Mouse (Mus musculus): ENCODE results near the gene Tbc1d15.

The Tbc1d15 gene

GRCm38 (mm10) chr10:115236733-115237132, 14.5 kb downstream of the Tbc1d15 start:
- Histone ChIP-seq H3K4me3 (replicated peaks; ENCODE audit: low read length) (no peak overlapping the region), H3K9me3 (ENCODE audit: low read length) (no peaks in the 10 kb centered on the region), H3K36me3 (ENCODE audit: insufficient read depth, low read length) (peaks cover 85% of the 10 kb centered on the region), H3K4me1 (replicated peaks; ENCODE audit: low read depth, low read length) (peaks cover 32% of the 10 kb centered on the region), H3K27me3 (ENCODE audit: insufficient read depth, low read length) (no peaks in the 10 kb centered on the region)
- no peak for TF ChIP-seq POU5F1 (IDR thresholded peaks at IDR 0.05; ENCODE audit: borderline replicate concordance, low read length)
- TF ChIP-seq CTCF (conservative IDR thresholded peaks at IDR 0.05; ENCODE audit: low read length): no peak
- no peak for TF ChIP-seq NANOG (IDR thresholded peaks at IDR 0.05; ENCODE audit: borderline replicate concordance, low read length)

DNA sequence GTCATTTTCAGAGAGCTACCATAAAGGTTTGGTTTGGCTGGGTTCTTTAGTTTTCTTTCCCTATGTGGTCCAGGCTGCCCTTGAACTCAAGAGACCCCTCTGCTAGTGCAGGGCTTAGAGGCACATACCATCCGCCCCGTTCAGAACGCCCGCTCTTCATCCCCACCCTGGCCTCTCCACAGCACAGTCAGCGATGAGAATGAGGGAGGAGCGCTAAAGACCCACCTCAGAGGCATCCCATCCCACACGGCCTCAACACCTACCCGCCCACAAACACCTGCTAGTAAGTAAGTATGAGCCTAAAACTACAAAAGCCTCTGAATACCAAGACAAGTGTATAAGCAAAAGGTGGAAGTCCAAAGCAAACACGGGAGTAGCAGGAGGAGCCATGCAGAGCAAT, 15.8 kb downstream of the Tbc1d15 start:
- TF ChIP-seq NANOG (IDR thresholded peaks at IDR 0.05; ENCODE audit: borderline replicate concordance, low read length) (no peak), POU5F1 (IDR thresholded peaks at IDR 0.05; ENCODE audit: borderline replicate concordance, low read length) (no peak), CTCF (conservative IDR thresholded peaks at IDR 0.05; ENCODE audit: low read length) (no peak)
- H3K9me3 ChIP-seq (ENCODE audit: low read length): no peaks in the 10 kb centered on the region
- no peak overlapping the region for H3K4me3 ChIP-seq (replicated peaks; ENCODE audit: low read length)
- H3K4me1 ChIP-seq (replicated peaks; ENCODE audit: low read depth, low read length): peaks cover 32% of the 10 kb centered on the region
- no peaks in the 10 kb centered on the region for H3K27me3 ChIP-seq (ENCODE audit: insufficient read depth, low read length)
- H3K36me3 ChIP-seq (ENCODE audit: insufficient read depth, low read length): peaks cover 87% of the 10 kb centered on the region

GRCm38 (mm10) chr10:115233798-115234197, 17.5 kb downstream of the Tbc1d15 start:
- TF ChIP-seq CTCF (conservative IDR thresholded peaks at IDR 0.05; ENCODE audit: low read length) (no peak), NANOG (IDR thresholded peaks at IDR 0.05; ENCODE audit: borderline replicate concordance, low read length) (no peak), POU5F1 (IDR thresholded peaks at IDR 0.05; ENCODE audit: borderline replicate concordance, low read length) (no peak)
- H3K9me3 ChIP-seq (ENCODE audit: low read length): no peaks in the 10 kb centered on the region
- peaks cover 32% of the 10 kb centered on the region for H3K4me1 ChIP-seq (replicated peaks; ENCODE audit: low read depth, low read length)
- peaks cover 85% of the 10 kb centered on the region for H3K36me3 ChIP-seq (ENCODE audit: insufficient read depth, low read length)
- H3K27me3 ChIP-seq (ENCODE audit: insufficient read depth, low read length): no peaks in the 10 kb centered on the region
- no peak overlapping the region for H3K4me3 ChIP-seq (replicated peaks; ENCODE audit: low read length)

GRCm38 (mm10) chr10:115232513-115232912, 18.8 kb downstream of the Tbc1d15 start:
- H3K36me3 ChIP-seq (ENCODE audit: insufficient read depth, low read length): peaks cover 85% of the 10 kb centered on the region
- no peak for TF ChIP-seq CTCF (conservative IDR thresholded peaks at IDR 0.05; ENCODE audit: low read length)
- TF ChIP-seq NANOG (IDR thresholded peaks at IDR 0.05; ENCODE audit: borderline replicate concordance, low read length): no peak
- TF ChIP-seq POU5F1 (IDR thresholded peaks at IDR 0.05; ENCODE audit: borderline replicate concordance, low read length): no peak
- no peaks in the 10 kb centered on the region for H3K9me3 ChIP-seq (ENCODE audit: low read length)
- no peaks in the 10 kb centered on the region for H3K27me3 ChIP-seq (ENCODE audit: insufficient read depth, low read length)
- no peak overlapping the region for H3K4me3 ChIP-seq (replicated peaks; ENCODE audit: low read length)
- peaks cover 27% of the 10 kb centered on the region for H3K4me1 ChIP-seq (replicated peaks; ENCODE audit: low read depth, low read length)

DNA sequence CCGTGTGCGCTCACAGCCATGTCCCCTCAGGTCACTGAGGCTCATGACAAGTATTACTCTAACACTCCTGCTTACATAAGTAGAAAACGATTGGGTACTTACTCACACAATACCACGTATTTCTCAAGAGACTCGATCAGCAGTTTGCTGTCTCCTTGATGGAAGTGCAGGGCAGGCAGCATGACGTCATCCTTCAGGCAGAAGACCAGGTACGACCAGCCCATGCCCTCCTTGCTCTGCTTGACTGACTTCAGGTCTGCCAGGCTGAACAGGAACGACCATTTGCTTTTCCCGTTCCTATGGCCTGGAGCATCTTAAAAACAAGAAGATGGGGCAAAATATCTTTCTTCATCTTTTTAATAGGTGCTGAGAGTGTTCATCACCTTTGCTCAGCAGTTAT, 22.2 kb downstream of the Tbc1d15 start:
- no peak for TF ChIP-seq POU5F1 (IDR thresholded peaks at IDR 0.05; ENCODE audit: borderline replicate concordance, low read length)
- no peak for TF ChIP-seq CTCF (conservative IDR thresholded peaks at IDR 0.05; ENCODE audit: low read length)
- TF ChIP-seq NANOG (IDR thresholded peaks at IDR 0.05; ENCODE audit: borderline replicate concordance, low read length): no peak
- Histone ChIP-seq H3K4me3 (replicated peaks; ENCODE audit: low read length) (no peak overlapping the region), H3K4me1 (replicated peaks; ENCODE audit: low read depth, low read length) (peaks cover 8% of the 10 kb centered on the region), H3K27me3 (ENCODE audit: insufficient read depth, low read length) (no peaks in the 10 kb centered on the region), H3K9me3 (ENCODE audit: low read length) (no peaks in the 10 kb centered on the region), H3K36me3 (ENCODE audit: insufficient read depth, low read length) (peaks cover 79% of the 10 kb centered on the region)

- no peaks in the 10 kb centered on the region for H3K27me3 ChIP-seq (ENCODE audit: insufficient read depth, low read length)
- H3K4me1 ChIP-seq (replicated peaks; ENCODE audit: low read depth, low read length): peaks cover 16% of the 10 kb centered on the region
- peaks cover 69% of the 10 kb centered on the region for H3K36me3 ChIP-seq (ENCODE audit: insufficient read depth, low read length)
- no peak overlapping the region for H3K4me3 ChIP-seq (replicated peaks; ENCODE audit: low read length)
- TF ChIP-seq NANOG (IDR thresholded peaks at IDR 0.05; ENCODE audit: borderline replicate concordance, low read length) (no peak), POU5F1 (IDR thresholded peaks at IDR 0.05; ENCODE audit: borderline replicate concordance, low read length) (no peak), CTCF (conservative IDR thresholded peaks at IDR 0.05; ENCODE audit: low read length) (no peak)
- H3K9me3 ChIP-seq (ENCODE audit: low read length): no peaks in the 10 kb centered on the region
These were observed 24.7 kb downstream of the Tbc1d15 start for GRCm38 (mm10) chr10:115226586-115226985.

- H3K27me3 ChIP-seq (ENCODE audit: insufficient read depth, low read length): no peaks in the 10 kb centered on the region
- H3K36me3 ChIP-seq (ENCODE audit: insufficient read depth, low read length): peaks cover 73% of the 10 kb centered on the region
- TF ChIP-seq POU5F1 (IDR thresholded peaks at IDR 0.05; ENCODE audit: borderline replicate concordance, low read length): no peak
- no peak for TF ChIP-seq NANOG (IDR thresholded peaks at IDR 0.05; ENCODE audit: borderline replicate concordance, low read length)
- TF ChIP-seq CTCF (conservative IDR thresholded peaks at IDR 0.05; ENCODE audit: low read length): no peak
- H3K4me3 ChIP-seq (replicated peaks; ENCODE audit: low read length): no peak overlapping the region
- H3K9me3 ChIP-seq (ENCODE audit: low read length): no peaks in the 10 kb centered on the region
- H3K4me1 ChIP-seq (replicated peaks; ENCODE audit: low read depth, low read length): peaks cover 19% of the 10 kb centered on the region
These were observed 27.4 kb downstream of the Tbc1d15 start for GRCm38 (mm10) chr10:115223845-115224244.

- Histone ChIP-seq H3K4me3 (replicated peaks; ENCODE audit: low read length) (no peak overlapping the region), H3K4me1 (replicated peaks; ENCODE audit: low read depth, low read length) (peaks cover 3% of the 10 kb centered on the region; the same call in 1 of the 2 replicates), H3K27me3 (ENCODE audit: insufficient read depth, low read length) (no peaks in the 10 kb centered on the region), H3K9me3 (ENCODE audit: low read length) (no peaks in the 10 kb centered on the region), H3K36me3 (ENCODE audit: insufficient read depth, low read length) (peaks cover 75% of the 10 kb centered on the region)
- TF ChIP-seq NANOG (IDR thresholded peaks at IDR 0.05; ENCODE audit: borderline replicate concordance, low read length) (no peak), POU5F1 (IDR thresholded peaks at IDR 0.05; ENCODE audit: borderline replicate concordance, low read length) (no peak), CTCF (conservative IDR thresholded peaks at IDR 0.05; ENCODE audit: low read length) (no peak)
These were observed 38.2 kb downstream of the Tbc1d15 start for GRCm38 (mm10) chr10:115212916-115213580.

DNA sequence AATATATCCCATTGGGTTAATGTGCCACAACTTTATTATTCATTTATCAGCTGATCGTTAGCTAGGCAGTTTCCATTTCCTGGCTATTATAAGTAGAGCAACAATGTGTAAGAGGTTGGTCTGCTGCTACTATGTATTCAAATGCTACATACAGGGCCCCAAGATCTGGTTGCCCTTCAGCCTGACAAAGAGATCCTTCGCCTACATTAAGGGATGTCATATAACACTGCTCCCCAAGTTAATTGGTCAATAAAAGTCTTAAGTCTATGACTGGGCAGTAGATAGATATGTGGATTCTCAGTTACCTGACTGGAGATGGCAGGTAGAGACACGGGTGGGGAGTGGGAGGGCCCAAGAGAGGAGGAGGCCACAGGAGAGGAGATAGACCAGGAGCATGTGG, 45.4 kb downstream of the Tbc1d15 start:
- TF ChIP-seq NANOG (IDR thresholded peaks at IDR 0.05; ENCODE audit: borderline replicate concordance, low read length) (no peak), CTCF (conservative IDR thresholded peaks at IDR 0.05; ENCODE audit: low read length) (no peak), POU5F1 (IDR thresholded peaks at IDR 0.05; ENCODE audit: borderline replicate concordance, low read length) (no peak)
- Histone ChIP-seq H3K4me3 (replicated peaks; ENCODE audit: low read length) (no peak overlapping the region), H3K27me3 (ENCODE audit: insufficient read depth, low read length) (no peaks in the 10 kb centered on the region), H3K9me3 (ENCODE audit: low read length) (no peaks in the 10 kb centered on the region), H3K4me1 (replicated peaks; ENCODE audit: low read depth, low read length) (peaks cover 20% of the 10 kb centered on the region), H3K36me3 (ENCODE audit: insufficient read depth, low read length) (peaks cover 76% of the 10 kb centered on the region)

Measured in E14TG2a.4 (cell line).